Mouse (Mus musculus) C2C12 (cell line): ENCODE measurements at regions not wholly inside any gene's neighbourhood (a gene's known extent, or its start where the extent isn't known, plus 50 kb on each side); places are given as distances from the start of the nearest gene placed in this dataset.

Experiments used
- H3K27me3 ChIP-seq: one replicate; pipeline ENCODE4 v1.6.1; 2011; ENCODE audit not compliant: control insufficient read depth, insufficient read depth, insufficient read length
- H3K36me3 ChIP-seq: one replicate; pipeline ENCODE4 v1.6.1; 2011; ENCODE audit not compliant: control insufficient read depth, insufficient read depth
- H3K4me3 ChIP-seq: one replicate; pipeline ENCODE4 v1.5.1; 2011; ENCODE audit warnings: mild to moderate bottlenecking, control low read depth; ENCODE audit not compliant: poor library complexity, insufficient read depth, severe bottlenecking
- H3K79me2 ChIP-seq: one replicate; pipeline ENCODE4 v1.6.1; 2011; ENCODE audit not compliant: control insufficient read depth, insufficient read depth
- H3K79me3 ChIP-seq: one replicate; pipeline ENCODE4 v1.6.1; 2011; ENCODE audit warnings: low read depth, control low read depth
- H3ac ChIP-seq: one replicate; pipeline ENCODE3; 2011; ENCODE audit warnings: low read depth; ENCODE audit not compliant: control insufficient read depth, insufficient read length
- CEBPB ChIP-seq: IDR thresholded peaks from one replicate; pipeline ENCODE4 v1.6.1; 2011; ENCODE audit warnings: low read depth, mild to moderate bottlenecking, control low read depth, moderate library complexity
- CTCF ChIP-seq: IDR thresholded peaks from one replicate; pipeline ENCODE4 v1.5.1; 2011; ENCODE audit not compliant: control insufficient read depth, insufficient read depth, insufficient read length
- FOSL1 ChIP-seq: IDR thresholded peaks from one replicate; pipeline ENCODE4 v1.8.0; 2011; ENCODE audit warnings: mild to moderate bottlenecking, low read length; ENCODE audit not compliant: poor library complexity, insufficient read depth, severe bottlenecking
- MAX ChIP-seq: IDR thresholded peaks from one replicate; pipeline ENCODE4 v1.6.1; 2011; ENCODE audit warnings: mild to moderate bottlenecking, control low read depth
- MYOD1 ChIP-seq: IDR thresholded peaks from one replicate; pipeline ENCODE4 v1.6.1; 2011; ENCODE audit warnings: low read depth; ENCODE audit not compliant: control insufficient read depth, insufficient read length
- MYOG ChIP-seq: IDR thresholded peaks from one replicate; pipeline ENCODE4 v1.6.1; 2011; ENCODE audit not compliant: control insufficient read depth, insufficient read length; ENCODE audit errors: extremely low read depth
- USF1 ChIP-seq: IDR thresholded peaks from one replicate; pipeline ENCODE4 v1.6.1; 2011; ENCODE audit warnings: low read depth, mild to moderate bottlenecking, control low read depth, moderate library complexity

DNA sequence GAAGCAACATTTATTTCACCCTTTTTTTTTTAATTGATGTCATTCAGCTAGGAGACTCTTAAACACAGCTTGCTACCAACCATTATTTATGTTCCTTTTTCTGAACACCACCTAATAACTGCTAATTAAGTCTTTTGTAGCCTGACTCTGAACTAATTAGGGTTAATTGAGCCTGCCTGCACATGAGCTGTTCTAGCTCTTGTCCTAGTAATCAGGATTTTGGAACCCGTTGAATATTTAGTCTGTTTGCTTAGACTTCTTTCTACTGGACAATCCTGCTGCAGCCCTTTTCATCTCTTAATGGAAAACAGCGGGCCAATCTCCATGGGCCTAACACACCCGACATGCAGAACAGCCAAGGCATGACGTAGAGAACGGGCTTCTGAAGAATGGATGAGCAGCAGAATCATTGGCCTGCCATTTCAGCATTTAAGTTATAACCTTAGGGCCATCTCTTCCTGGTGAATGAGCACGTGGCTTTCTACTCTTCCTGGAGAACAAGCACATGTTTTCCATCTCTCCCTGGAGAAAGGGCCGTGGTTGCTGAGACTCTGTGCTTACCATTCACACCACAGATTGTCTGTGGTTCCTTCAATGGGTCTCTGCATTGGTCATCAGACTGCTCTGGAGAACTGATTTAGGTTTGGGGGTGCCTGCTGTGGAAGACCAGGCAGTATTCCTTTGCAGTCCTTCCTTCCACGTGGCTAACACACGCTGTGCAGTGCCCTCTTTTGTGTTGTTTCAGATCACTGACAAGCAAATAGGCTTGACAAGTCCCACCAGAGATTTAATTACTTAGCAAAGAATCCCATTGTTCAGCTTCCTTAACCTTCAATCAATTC lies 805.1 kb downstream of the Poteg start:
- Histone ChIP-seq H3K79me3 (no peaks in the 10 kb centered on the region), H3K36me3 (no peaks in the 10 kb centered on the region), H3K27me3 (no peaks in the 10 kb centered on the region), H3K4me3 (no peak overlapping the region), H3ac (no peak overlapping the region), H3K79me2 (no peaks in the 10 kb centered on the region)
- TF ChIP-seq USF1 (no peak), CEBPB (no peak), MYOG (no peak), MAX (no peak), FOSL1 (no peak), MYOD1 (no peak), CTCF (no peak)

- no peaks in the 10 kb centered on the region for H3K79me3 ChIP-seq
- H3K79me2 ChIP-seq, result no peaks in the 10 kb centered on the region
- H3K27me3 ChIP-seq, result no peaks in the 10 kb centered on the region
- no peak overlapping the region for H3K4me3 ChIP-seq
- TF ChIP-seq MAX (no peak), MYOG (no peak), USF1 (no peak), CTCF (no peak), CEBPB (no peak), FOSL1 (no peak), MYOD1 (no peak)
- H3K36me3 ChIP-seq, result no peaks in the 10 kb centered on the region
- no peak overlapping the region for H3ac ChIP-seq
Measured at GRCm38 (mm10) chr8:28267277-28267676, 819.8 kb downstream of the Poteg start.

DNA sequence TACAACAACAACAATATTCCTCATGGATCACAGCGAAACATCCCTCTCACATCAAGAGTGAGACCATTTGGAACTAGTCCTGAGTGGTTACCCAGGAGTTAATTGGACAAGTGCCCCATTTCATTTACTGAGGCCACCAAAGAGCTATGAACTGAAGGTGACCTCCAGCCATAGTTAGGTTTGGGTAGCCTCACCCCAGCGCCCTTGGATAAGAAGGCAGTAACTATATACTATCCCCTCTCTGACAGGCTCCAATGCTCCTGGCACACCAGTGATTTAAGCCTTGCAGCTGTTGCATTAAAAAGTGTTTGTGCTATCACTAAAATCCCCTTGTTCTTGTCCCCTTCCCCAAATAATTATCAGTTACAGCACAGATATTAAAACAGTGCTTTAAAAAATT lies 836.8 kb downstream of the Poteg start:
- Histone ChIP-seq H3K79me3 (no peaks in the 10 kb centered on the region), H3K79me2 (no peaks in the 10 kb centered on the region), H3K36me3 (no peaks in the 10 kb centered on the region), H3K27me3 (no peaks in the 10 kb centered on the region), H3K4me3 (no peak overlapping the region), H3ac (no peak overlapping the region)
- TF ChIP-seq CEBPB (no peak), MYOG (no peak), CTCF (no peak), MYOD1 (no peak), MAX (no peak), FOSL1 (no peak), USF1 (no peak)

- H3K36me3 ChIP-seq, result no peaks in the 10 kb centered on the region
- H3K79me2 ChIP-seq, result no peaks in the 10 kb centered on the region
- no peak overlapping the region for H3ac ChIP-seq
- no peak for TF ChIP-seq CTCF
- no peak for TF ChIP-seq MYOD1
- no peak for TF ChIP-seq USF1
- TF ChIP-seq MYOG, result no peak
- no peak for TF ChIP-seq FOSL1
- TF ChIP-seq CEBPB, result no peak
- no peak for TF ChIP-seq MAX
- no peak overlapping the region for H3K4me3 ChIP-seq
- no peaks in the 10 kb centered on the region for H3K79me3 ChIP-seq
- no peaks in the 10 kb centered on the region for H3K27me3 ChIP-seq
Measured at GRCm38 (mm10) chr8:28298896-28299793, 851.7 kb downstream of the Poteg start.

- Histone ChIP-seq H3ac (no peak overlapping the region), H3K36me3 (no peaks in the 10 kb centered on the region)
Measured at GRCm38 (mm10) chr8:28317081-28317480, 869.6 kb downstream of the Poteg start.

More at GRCm38 (mm10) chr8:28317081-28317480, 869.6 kb downstream of the Poteg start:
- Histone ChIP-seq H3K79me3 (no peaks in the 10 kb centered on the region), H3K79me2 (no peaks in the 10 kb centered on the region), H3K4me3 (no peak overlapping the region), H3K27me3 (no peaks in the 10 kb centered on the region)
- TF ChIP-seq MYOG (no peak), FOSL1 (no peak), MYOD1 (no peak), CTCF (no peak), USF1 (no peak), MAX (no peak), CEBPB (no peak)
